Mouse (Mus musculus) bone marrow, adult 2 months (tissue): ENCODE data around the gene Trappc3.

Experiments used
- CTCF ChIP-seq: fragments of 200-500 bp; IDR thresholded peaks from 2 replicates; pipeline ENCODE4 v1.5.1; 2011; ENCODE audit warnings: low read length, control low read depth; ENCODE audit not compliant: control insufficient read depth, insufficient read depth
- POLR2A ChIP-seq: fragments of 200-500 bp; IDR thresholded peaks from 2 replicates; pipeline ENCODE4 v1.6.1; 2011; ENCODE audit warnings: low read depth, mild to moderate bottlenecking, control low read depth, low read length, borderline replicate concordance; ENCODE audit not compliant: control insufficient read depth

DNA sequence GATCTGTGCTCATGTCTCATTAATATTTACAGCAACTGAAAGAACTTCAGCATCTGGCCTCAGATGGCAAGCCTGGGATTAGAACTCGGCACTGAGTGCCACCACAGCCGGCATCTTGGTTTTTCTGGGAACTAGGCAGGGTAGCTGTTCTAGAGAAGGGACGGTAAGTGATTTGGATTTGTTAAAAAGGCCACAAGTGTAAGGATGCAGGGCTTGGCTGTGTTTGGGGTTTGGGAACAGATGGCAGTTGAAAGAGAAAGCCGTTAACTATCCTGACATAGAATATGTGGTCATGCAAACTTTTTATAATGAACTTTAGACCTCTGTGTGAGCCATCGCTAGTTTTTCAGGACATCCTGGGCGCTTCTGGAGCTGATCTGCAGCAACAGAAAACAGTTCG, 450 bp upstream of the Trappc3 start:
- no peak for TF ChIP-seq CTCF
- no peak for TF ChIP-seq POLR2A
